Mouse (Mus musculus) heart, embryonic 11.5 days (tissue): ENCODE data around the gene Tspan12. TPM values are rescaled to one million over a fixed set of nuclear protein-coding genes. Genes with fewer than 3 reads are reported as not detected.
"Not testable (repeated sequence)": the region's sequence is repeated elsewhere in the genome, so short reads cannot be mapped to it uniquely, and the experiment has no call there.

Source experiments
- ATAC-seq: fragments of 200-750 bp; cut with Nextera tagmentation; replicated peaks from 2 replicates; pipeline ENCODE4 v1.8.0; 2017; ENCODE audit warnings: moderate library complexity; ENCODE audit not compliant: insufficient number of reproducible peaks, low FRiP score, low TSS enrichment
- H3K27ac ChIP-seq: fragments of 300-500 bp; sonication (generic); 2 replicates; pipeline ENCODE4 v1.5.1; 2014; ENCODE audit warnings: mild to moderate bottlenecking, low read depth, low read length
- H3K27me3 ChIP-seq: fragments of 300-500 bp; sonication (generic); 2 replicates; pipeline ENCODE4 v1.6.1; 2014; ENCODE audit warnings: mild to moderate bottlenecking, low read length, mixed read lengths; ENCODE audit not compliant: control insufficient read depth, insufficient read depth
- H3K36me3 ChIP-seq: fragments of 300-500 bp; sonication (generic); 2 replicates; pipeline ENCODE4 v1.6.1; 2014; ENCODE audit warnings: mild to moderate bottlenecking, low read length, moderate library complexity, mixed read lengths; ENCODE audit not compliant: control insufficient read depth, insufficient read depth
- H3K4me1 ChIP-seq: fragments of 300-500 bp; sonication (generic); 2 replicates; pipeline ENCODE4 v1.6.1; 2014; ENCODE audit warnings: low read length; ENCODE audit not compliant: control insufficient read depth, insufficient read depth
- H3K4me2 ChIP-seq: fragments of 300-500 bp; sonication (generic); 2 replicates; pipeline ENCODE4 v1.6.1; 2014; ENCODE audit warnings: mild to moderate bottlenecking, moderate library complexity
- H3K4me3 ChIP-seq: fragments of 300-500 bp; sonication (generic); 2 replicates; pipeline ENCODE4 v1.5.1; 2014; ENCODE audit warnings: low read depth, low read length
- H3K9ac ChIP-seq: fragments of 300-500 bp; sonication (generic); 2 replicates; pipeline ENCODE4 v1.6.1; 2014; ENCODE audit warnings: mild to moderate bottlenecking, low read depth, low read length, moderate library complexity
- H3K9me3 ChIP-seq: fragments of 300-500 bp; sonication (generic); replicated peaks from 2 replicates; pipeline ENCODE4 v1.6.1; 2016; ENCODE audit warnings: low read length; ENCODE audit not compliant: control insufficient read depth
- WGBS: fragments of 180-500 bp; shearing (Covaris S2); extraction: QIAGEN DNeasy Blood & Tissue Kit; methylation state at CpG from one replicate; pipeline ENCODE4 v1.1.7; 2014; ENCODE audit not compliant: insufficient replicate concordance; 5-methylcytosine and 5-hydroxymethylcytosine counted together
- polyA plus RNA-seq: library from polyadenylated mRNA; unstranded; fragments of >200 nt; fragmentation: Nextera tagmentation; extraction: Ambion mirVana; gene quantifications from 2 replicates; pipeline ENCODE4 v1.2.1, GENCODE M21; 2014

Tspan12 gene
- polyA plus RNA-seq, 1 experiment from 2014 or later = 70.1 TPM

- H3K4me3 ChIP-seq = no peak overlapping the region
- no peak for ATAC-seq
- peaks cover 3% of the 10 kb centered on the region; the same call in 1 of the 2 replicates for H3K36me3 ChIP-seq
- no peaks in the 10 kb centered on the region for H3K27me3 ChIP-seq
- H3K9me3 ChIP-seq = no peaks in the 10 kb centered on the region
- H3K9ac ChIP-seq = no peak overlapping the region
- H3K4me1 ChIP-seq = peaks cover 2% of the 10 kb centered on the region; the same call in 1 of the 2 replicates
- no peak overlapping the region for H3K4me2 ChIP-seq
- 69% methylated on average over 5 of the region's 5 CpGs for WGBS
- no peak overlapping the region for H3K27ac ChIP-seq
Observed at GRCm38 (mm10) chr6:21795410-21795809, 56.9 kb downstream of the Tspan12 start.

GRCm38 (mm10) chr6:21795072-21795407 lies 57.3 kb downstream of the Tspan12 start:
- Histone ChIP-seq H3K27me3 (no peaks in the 10 kb centered on the region), H3K9ac (no peak overlapping the region), H3K27ac (no peak overlapping the region), H3K9me3 (no peaks in the 10 kb centered on the region), H3K4me2 (no peak overlapping the region), H3K36me3 (peaks cover 3% of the 10 kb centered on the region; the same call in 1 of the 2 replicates), H3K4me3 (no peak overlapping the region), H3K4me1 (peaks cover 2% of the 10 kb centered on the region; the same call in 1 of the 2 replicates)
- 7% methylated on average over 7 of the region's 7 CpGs for WGBS
- ATAC-seq = no peak

GRCm38 (mm10) chr6:21794337-21795071 lies 57.8 kb downstream of the Tspan12 start:
- no peak overlapping the region for H3K9ac ChIP-seq
- H3K36me3 ChIP-seq = peaks cover 3% of the 10 kb centered on the region; the same call in 1 of the 2 replicates
- no peak overlapping the region for H3K4me2 ChIP-seq
- no peak overlapping the region for H3K4me3 ChIP-seq
- H3K9me3 ChIP-seq = no peaks in the 10 kb centered on the region
- peaks cover 2% of the 10 kb centered on the region; the same call in 1 of the 2 replicates for H3K4me1 ChIP-seq
- 79% methylated on average over 11 of the region's 11 CpGs for WGBS
- H3K27me3 ChIP-seq = no peaks in the 10 kb centered on the region
- H3K27ac ChIP-seq = no peak overlapping the region
- ATAC-seq = no peak

GRCm38 (mm10) chr6:21791307-21791706 lies 61.0 kb downstream of the Tspan12 start:
- Histone ChIP-seq H3K36me3 (no peaks in the 10 kb centered on the region), H3K4me3 (no peak overlapping the region), H3K9me3 (no peaks in the 10 kb centered on the region), H3K4me2 (no peak overlapping the region), H3K27me3 (no peaks in the 10 kb centered on the region), H3K4me1 (peaks cover 2% of the 10 kb centered on the region; the same call in 1 of the 2 replicates), H3K9ac (no peak overlapping the region), H3K27ac (no peak overlapping the region)
- 48% methylated on average over 7 of the region's 7 CpGs for WGBS
- ATAC-seq = no peak

- 75% methylated on average over 4 of the region's 4 CpGs for WGBS
- no peak overlapping the region for H3K4me2 ChIP-seq
- H3K4me3 ChIP-seq = no peak overlapping the region
- no peak overlapping the region for H3K27ac ChIP-seq
- no peak for ATAC-seq
- H3K9me3 ChIP-seq = no peaks in the 10 kb centered on the region
- H3K4me1 ChIP-seq = peaks cover 2% of the 10 kb centered on the region; the same call in 1 of the 2 replicates
- H3K9ac ChIP-seq = no peak overlapping the region
- H3K36me3 ChIP-seq = no peaks in the 10 kb centered on the region
- H3K27me3 ChIP-seq = no peaks in the 10 kb centered on the region
Observed at GRCm38 (mm10) chr6:21790550-21791086, 61.7 kb downstream of the Tspan12 start.

GRCm38 (mm10) chr6:21790036-21790435 lies 62.3 kb downstream of the Tspan12 start:
- WGBS = 41% methylated on average over 2 of the region's 2 CpGs
- H3K27me3 ChIP-seq = no peaks in the 10 kb centered on the region
- no peak for ATAC-seq
- H3K9me3 ChIP-seq = no peaks in the 10 kb centered on the region
- no peaks in the 10 kb centered on the region for H3K36me3 ChIP-seq
- peaks cover 2% of the 10 kb centered on the region; the same call in 1 of the 2 replicates for H3K4me1 ChIP-seq
- no peak overlapping the region for H3K9ac ChIP-seq
- no peak overlapping the region for H3K27ac ChIP-seq
- H3K4me2 ChIP-seq = no peak overlapping the region
- no peak overlapping the region for H3K4me3 ChIP-seq

GRCm38 (mm10) chr6:21789582-21789981 lies 62.7 kb downstream of the Tspan12 start:
- not testable (repeated sequence) for H3K27ac ChIP-seq, H3K9me3 ChIP-seq, H3K27me3 ChIP-seq, H3K4me2 ChIP-seq, H3K4me3 ChIP-seq, H3K9ac ChIP-seq, H3K36me3 ChIP-seq, ATAC-seq, H3K4me1 ChIP-seq
- 37% methylated on average over 1 of the region's 1 CpGs for WGBS

GRCm38 (mm10) chr6:21787757-21788156 lies 64.6 kb downstream of the Tspan12 start:
- no peaks in the 10 kb centered on the region for H3K9me3 ChIP-seq
- H3K36me3 ChIP-seq = no peaks in the 10 kb centered on the region
- no peak overlapping the region for H3K4me2 ChIP-seq
- H3K9ac ChIP-seq = no peak overlapping the region
- 74% methylated on average over 11 of the region's 11 CpGs for WGBS
- H3K4me3 ChIP-seq = no peak overlapping the region
- H3K27me3 ChIP-seq = no peaks in the 10 kb centered on the region
- peaks cover 2% of the 10 kb centered on the region; the same call in 1 of the 2 replicates for H3K4me1 ChIP-seq
- ATAC-seq = no peak
- no peak overlapping the region for H3K27ac ChIP-seq
